Mouse (Mus musculus) adipose tissue, adult 10 weeks (tissue): Measurements from ENCODE around the gene Fry. TPM values are rescaled to one million over a fixed set of nuclear protein-coding genes. Genes with fewer than 3 reads are reported as not detected.

Source experiments
- polyA plus RNA-seq: library from polyadenylated mRNA; stranded (reverse); fragments of 350-450 nt; fragmentation: Illumina TruSeq; extraction: RNeasy Lipid Tissue Mini Kit (QIAGEN cat#74804); gene quantifications from one replicate; pipeline ENCODE4 v1.2.3, GENCODE M21; 2014; ENCODE audit warnings: low read depth, low replicate concordance

Gene Fry
- 35.6 TPM for polyA plus RNA-seq

GRCm38 (mm10) chr5:150118455-150119241 lies at the start of gene Fry:
Gene Fry (plus strand): TSS chr5:150118645.

GRCm38 (mm10) chr5:150518064-150518463 lies 399.6 kb downstream of the Fry start, which contains the start of gene Zar1l:
Gene Zar1l (minus strand): TSS chr5:150518164.

GRCm38 (mm10) chr5:150521937-150522866 lies 403.8 kb downstream of the Fry start, which contains the start of gene Brca2:
Gene Brca2 (plus strand): TSS chr5:150522630.

Other genes with a start within 250 kb of the Fry start
- 0.97 TPM for gene Rxfp2, start 100.0 kb upstream of the Fry start, polyA plus RNA-seq